Mouse (Mus musculus) layer of hippocampus, adult 18-20 months (tissue): ENCODE measurements around the gene Ndel1. TPM values are rescaled to one million over a fixed set of nuclear protein-coding genes. Genes with fewer than 3 reads are reported as not detected.
"Not testable (repeated sequence)": the region's sequence is repeated elsewhere in the genome, so short reads cannot be mapped to it uniquely, and the experiment has no call there.

Source experiments
- DNase-seq, 2 experiments: peaks; one replicate each; pipeline ENCODE4 v3.0.0; 2022; ENCODE audit warnings: low spot score in 2 of 2
- total RNA-seq, 2 experiments: library from RNA; stranded (reverse); gene quantifications; 2 replicates each; pipeline ENCODE4 v1.2.3; 2021

The Ndel1 gene
- total RNA-seq, 2 experiments from 2014 or later: 95.9 to 98.2 TPM

DNA sequence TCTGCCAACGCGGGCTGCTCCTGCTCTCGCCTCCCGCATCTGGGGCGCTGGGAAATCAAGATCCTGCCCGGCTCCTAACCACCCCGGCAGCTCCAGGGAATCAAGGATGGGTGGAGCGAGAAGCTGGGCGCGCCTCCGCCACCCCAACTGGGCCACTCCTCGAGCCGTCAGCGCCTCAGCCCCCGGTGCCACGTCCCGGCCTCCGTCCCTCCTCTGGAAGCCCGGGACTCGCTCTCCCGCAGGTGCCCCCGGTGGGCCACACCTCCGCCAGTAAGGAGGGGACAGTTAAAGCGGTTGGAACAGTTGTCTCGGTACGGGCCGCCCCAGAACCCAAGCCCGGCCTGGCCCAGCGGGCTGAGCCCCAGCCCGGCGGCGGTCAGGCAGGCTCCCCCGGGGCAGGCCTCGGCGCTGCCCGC is 19.2 kb downstream of the Ndel1 start:
- peak in 1 of 2 experiments; percentile 68 for DNase-seq

DNA sequence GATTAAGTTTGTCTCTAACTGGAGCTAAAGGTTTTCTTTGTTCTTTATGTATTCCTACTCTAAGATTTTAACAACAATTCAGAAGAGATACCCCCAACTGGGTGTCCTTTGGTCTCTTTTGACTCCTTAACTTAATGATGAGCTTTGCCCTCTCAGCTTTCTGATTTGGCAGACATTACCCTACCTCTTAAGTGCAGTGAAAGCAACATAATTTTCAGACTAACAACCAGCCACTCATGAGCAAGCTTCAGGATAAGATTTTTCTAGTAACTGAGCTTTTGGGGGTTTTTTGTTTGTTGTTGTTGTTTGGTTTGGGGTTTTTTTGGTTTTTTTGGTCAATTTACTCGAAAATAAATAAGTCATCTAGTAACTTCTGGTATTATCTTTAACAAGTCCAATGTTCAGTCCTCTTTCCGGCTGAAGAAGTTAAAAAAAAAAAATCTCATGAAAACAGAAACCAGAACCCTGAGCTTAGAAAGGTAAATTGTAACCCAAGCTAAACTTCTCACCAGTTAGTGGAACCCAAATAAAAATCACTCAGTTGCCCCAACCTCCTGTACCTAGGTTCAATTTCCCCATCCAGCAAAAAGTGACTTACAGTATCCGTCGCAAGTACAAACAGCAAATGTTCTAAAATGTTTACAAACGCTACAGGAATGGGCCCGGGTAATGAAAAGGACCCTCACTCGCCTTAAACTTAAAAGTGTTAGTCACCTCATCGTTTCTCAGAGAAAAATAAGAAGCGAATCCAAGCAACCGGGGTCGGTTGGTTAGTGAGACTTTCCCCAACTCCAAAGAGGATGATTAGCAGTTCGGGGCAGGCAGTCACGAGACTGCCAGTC is 19.8 kb downstream of the Ndel1 start:
- no peak for DNase-seq

DNA sequence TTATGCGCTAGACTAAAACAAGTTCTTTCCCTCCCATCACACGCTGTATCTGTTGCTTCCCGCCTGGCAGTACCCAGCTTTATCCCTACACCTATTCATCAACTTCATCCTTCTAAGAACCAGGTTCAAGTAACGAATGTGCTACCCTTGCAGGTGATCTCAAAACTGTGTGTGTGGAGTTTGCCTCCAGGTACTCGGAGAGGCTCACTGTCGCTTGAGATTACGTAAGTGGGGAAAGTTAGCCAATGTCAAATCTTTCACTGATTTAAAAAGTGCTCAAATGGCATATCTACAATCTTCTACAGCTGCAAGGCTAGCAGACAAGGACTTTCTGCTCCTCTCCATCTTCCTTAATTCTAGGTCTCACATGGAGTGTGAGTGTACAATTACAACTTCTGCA is 20.8 kb downstream of the Ndel1 start:
- DNase-seq: no peak

DNA sequence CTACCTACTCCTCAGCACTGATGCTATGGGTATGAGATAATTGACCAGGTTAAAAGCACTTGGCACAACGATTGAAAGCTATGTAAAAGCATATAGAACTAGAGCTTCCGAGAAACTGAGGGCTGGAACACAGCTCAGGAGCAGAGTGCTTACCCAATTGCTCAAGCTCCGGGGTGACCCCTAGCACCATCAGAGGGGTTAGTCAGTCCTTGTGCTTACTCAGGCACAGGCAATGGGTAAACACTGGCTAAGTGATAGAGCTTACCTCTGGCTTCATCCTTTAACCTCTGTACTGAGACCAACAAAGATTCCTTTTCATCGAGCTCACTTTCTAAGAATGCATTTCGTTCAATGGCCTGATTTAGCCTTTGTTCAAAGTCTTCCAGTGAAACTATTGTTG is 32.1 kb downstream of the Ndel1 start:
- no peak for DNase-seq

DNA sequence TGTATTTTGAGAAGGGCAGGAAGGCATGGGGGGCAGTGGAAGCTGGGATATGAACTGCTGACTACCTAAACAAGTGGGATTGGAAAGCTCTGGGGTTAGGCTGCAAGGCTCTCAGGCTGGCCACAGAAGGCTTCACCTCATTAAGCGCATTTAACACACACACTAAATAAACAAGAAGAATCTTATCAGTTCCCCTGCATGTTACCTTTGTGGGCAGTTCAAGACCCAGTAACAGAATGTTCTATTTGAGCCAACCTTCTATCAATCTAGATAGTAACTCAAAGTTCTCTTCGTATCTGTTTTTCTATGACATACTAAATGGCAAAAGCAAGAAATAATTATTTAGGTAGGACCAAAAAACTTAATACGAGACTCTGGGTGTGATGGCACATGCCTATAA is 36.6 kb downstream of the Ndel1 start:
- DNase-seq: no peak

DNA sequence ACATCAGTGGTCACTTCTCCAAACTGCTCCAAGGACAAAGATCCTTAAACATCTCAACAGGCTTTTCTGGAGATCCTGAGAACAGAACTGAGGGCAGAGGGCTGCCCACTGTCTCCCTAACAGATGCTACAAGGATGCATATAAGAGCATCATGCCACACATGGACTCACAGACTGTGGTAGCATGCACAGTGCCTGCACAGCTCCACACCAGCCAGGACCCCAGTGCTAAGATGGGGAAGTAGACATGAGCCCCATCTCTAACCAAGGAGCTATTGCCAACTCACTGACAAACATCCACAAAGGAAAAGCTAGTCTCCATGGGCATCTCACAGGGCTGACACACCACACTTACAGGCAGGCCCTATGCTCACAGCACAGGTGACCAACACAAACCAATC is 38.1 kb downstream of the Ndel1 start:
- no peak for DNase-seq

DNA sequence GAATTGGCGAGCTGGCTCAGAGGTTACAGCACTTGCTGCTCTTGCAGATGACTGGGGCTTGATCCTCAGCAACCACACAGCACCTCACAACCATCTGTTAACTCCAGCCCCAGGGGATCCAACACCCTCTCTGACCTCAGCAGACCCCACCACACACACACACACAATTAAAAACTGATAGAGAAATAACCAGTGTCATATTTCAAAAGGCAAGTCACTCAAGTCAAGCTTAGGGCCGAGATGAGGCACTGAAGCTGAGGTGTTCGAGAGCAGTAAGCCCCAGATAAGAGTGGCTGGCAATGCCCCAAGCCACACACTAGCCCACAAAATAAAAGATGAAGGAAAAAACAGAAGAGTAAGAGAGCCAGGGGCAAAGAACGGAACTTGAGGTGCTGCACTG is 38.9 kb downstream of the Ndel1 start:
- no peak for DNase-seq

DNA sequence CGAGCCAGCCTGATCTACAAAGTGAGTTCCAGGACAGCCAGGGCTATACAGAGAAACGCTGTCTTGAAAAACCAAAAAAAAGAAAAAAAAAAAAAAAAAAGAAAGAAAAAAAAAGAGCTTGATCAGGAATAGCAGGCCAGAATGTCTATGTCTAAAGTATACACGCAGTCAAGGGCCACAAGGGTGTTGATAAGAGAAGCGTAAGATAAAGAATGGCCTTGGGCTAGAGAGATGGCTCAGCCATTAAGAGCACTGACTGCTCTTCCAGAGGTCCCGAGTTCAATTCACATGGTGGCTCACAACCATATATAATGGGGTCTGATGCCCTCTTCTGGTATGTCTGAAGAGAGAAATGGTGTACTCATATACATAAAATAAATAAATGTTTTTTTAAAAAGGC is 40.1 kb downstream of the Ndel1 start:
- DNase-seq: not testable (repeated sequence)

DNA sequence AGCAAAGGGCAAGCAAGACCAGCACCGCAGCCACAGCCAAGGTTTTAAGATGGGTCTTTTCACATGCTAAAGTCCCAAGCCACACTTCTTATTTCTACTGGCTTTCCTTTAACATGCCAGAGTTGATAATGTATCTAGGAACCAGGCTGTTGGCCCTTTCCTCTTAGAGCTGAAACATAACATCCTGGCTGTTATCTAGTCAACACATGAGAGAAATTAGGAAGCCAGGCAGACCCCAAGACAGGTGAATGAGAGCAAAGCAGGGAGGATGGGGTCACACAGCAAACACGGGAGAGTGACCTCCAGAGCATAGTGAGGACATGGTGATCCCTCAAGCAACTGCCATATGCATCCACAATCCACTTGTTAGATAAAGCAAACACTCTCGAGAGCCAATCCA is 44.9 kb downstream of the Ndel1 start:
- DNase-seq: no peak

DNA sequence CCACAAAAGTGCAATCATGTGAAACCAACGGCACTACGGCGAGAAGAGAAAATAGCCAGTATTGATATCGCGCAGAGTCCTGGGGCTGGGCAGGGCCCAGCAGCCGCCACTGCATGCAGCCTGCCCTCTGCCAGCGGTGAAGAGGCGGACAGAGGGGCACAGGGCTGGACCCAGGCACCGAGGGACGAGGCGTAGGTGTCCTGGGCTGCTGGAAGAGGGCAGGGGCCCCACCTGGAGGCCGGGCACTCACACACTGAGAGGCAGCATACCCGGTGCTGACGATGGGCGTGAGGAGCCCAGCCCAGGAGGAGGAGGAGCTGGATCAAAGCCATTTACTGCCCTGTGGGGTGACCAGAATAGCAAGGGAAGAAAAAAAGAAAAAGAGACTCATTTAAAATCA is 49.3 kb downstream of the Ndel1 start:
- DNase-seq: no peak

DNA sequence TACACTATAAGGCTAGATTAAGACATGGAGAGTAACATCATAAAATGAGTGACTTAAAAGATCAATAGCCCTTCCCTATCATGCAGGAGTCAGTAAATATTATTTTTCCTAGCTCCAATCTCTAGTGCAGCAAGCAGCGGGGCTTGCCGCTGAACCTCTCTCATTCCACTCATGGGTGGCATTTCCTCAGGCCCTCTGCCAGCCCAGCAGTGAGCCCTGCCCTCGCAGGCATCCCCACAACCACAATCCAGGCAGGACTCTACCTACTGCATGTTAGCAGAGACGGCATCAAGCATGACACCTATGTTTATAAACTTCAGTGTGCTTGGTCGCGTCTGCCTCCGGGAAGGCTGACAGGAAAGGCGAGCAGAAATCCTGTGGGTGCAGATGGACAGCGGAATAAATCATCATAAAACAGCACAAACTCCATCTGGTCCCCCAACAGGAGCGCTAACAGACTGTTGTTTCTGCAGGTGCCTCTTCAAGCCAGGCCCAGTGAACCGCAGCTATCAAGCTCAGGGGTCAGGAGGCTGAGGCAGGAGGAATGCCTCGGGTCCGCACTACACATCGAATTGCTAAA is 52.3 kb downstream of the Ndel1 start:
- DNase-seq: no peak

DNA sequence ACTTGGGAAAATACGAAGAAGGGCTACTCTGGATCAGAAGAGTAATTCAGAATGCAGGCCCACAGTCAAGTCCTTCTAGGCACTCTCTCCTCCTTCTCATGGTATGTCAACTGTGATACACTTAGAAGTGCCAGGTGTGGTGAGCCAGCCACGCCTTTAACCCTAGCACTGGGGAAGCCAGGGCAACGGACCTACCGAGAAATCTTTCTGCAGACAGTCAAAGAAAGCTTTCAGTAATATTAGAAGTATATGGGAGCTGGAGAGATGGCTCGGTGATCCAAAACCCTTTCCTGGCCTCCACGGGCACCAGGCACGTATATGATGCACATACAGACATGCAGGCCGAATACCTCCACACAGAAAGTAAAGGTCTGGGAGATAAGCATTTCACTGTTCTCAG is 53.2 kb downstream of the Ndel1 start:
- DNase-seq: no peak

DNA sequence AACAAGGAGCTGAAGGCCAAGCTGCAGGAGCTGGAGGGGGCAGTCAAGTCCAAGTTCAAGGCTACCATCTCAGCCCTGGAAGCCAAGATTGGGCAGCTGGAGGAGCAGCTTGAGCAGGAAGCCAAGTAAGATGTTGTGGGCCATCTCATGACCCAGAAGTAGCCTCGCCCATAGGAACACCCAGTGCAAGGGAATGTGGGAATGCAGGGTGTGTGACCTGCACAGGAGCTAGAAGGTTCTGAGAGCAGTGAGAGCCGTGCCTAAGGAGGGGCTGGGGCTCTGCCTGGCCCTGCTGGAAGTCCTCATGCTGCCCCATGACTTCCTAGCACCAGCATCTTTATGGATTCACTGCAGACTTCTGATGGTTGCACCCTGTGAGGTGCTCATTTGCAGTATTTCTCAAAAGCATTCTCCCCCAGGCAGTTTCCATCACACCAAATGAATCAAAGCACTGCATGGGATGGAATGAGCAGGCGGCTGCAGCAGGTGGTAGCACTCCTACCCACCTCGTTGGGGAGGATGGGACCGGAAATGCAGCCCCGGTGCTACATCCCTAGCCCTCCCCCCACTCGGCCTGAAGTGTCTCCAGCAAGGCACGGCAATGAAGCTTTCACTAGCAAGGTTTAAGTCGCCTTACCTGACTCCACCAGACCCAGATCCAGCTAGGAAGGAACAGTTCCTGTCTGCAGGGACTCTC is 59.6 kb downstream of the Ndel1 start:
- peak; percentile 26 to 51 for DNase-seq

DNA sequence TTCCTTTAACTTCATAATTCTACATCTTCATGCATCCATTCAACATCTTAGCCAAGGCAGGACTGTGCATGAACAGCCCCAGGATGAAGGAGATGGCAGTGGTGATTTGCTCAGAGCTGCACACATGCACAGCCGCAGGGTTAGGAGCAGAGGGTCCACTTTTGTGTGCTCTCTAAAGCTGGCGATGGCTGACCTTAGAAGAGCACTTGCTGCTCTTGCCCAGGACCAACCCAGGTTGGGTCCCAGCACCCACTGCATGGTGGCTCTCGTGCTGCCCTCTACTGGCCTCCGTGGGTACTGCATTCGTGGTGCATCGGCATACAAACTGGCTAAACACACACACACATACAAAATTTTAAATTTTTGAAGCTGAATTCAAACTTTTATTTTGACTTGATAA is 63.9 kb downstream of the Ndel1 start:
- peak; percentile 34 to 68 for DNase-seq

DNA sequence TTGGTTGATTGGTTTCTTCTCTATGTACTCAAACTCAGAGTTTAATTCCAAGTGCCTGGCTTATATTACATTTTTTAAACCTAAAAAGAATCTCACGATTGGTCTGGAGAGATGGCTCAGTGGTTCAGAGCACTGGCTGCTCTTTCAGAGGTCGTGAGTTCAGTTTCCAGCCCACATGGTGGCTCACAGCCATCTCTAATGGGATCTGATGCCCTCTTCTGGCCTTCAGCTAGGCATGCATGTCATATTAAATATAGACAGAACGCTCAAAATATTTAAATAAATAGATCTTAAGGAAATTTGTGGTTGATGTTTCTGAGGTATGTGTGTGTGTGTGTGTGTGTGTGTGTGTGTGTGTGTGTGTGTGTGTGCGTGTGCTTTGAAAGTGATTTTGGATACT is 66.5 kb downstream of the Ndel1 start:
- DNase-seq: no peak

DNA sequence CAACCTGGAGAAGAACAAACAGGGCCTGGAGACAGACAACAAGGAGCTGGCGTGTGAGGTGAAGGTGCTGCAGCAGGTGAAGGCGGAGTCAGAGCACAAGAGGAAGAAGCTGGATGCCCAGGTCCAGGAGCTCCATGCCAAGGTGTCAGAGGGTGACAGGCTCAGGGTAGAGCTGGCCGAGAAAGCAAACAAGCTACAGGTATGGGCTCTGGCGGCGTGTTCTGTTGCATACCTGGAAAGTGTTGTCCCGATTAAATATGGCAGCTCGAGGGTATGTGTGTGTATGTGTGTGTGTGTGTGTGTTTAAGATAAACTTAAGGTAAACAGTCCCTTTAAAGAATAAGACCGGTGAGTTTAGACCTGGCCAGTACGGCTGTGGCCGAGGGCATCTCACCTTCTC is 73.4 kb downstream of the Ndel1 start:
- DNase-seq: no peak

DNA sequence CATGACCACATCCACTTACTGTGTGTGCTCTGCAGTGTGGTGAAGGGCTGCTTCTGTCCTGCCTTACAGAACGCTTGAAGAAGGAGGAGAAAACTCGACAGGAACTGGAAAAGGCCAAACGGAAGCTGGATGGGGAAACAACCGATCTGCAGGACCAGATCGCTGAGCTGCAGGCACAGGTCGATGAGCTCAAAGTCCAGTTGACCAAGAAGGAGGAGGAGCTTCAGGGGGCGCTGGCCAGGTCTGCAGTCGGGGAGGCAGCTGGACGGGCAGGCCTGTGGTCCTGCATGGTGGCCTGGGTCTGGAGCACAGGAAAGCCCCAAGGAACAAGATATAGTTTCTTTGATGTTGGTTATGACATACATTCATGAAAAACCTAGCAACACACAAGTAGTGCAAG is 79.9 kb downstream of the Ndel1 start:
- no peak for DNase-seq

DNA sequence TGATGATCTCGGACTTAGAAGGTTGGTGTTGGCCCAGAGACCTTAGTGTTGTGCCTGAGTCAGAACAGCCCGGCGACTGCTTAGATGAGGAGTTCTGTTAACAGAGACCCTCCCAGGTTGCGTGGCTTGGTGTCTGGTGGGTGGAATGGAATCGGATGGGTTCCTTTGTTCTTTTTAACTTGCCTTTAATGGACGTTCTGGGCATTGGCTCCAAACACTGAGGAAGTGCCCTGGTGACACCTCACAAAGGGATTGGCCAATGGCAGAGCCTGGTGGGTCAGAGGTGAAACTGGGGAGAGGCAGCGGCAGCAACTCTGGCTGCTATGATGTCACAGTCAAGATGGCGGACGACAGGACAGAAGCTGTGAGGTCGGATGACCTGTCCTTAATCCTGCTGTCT is 80.9 kb downstream of the Ndel1 start:
- DNase-seq: no peak

DNA sequence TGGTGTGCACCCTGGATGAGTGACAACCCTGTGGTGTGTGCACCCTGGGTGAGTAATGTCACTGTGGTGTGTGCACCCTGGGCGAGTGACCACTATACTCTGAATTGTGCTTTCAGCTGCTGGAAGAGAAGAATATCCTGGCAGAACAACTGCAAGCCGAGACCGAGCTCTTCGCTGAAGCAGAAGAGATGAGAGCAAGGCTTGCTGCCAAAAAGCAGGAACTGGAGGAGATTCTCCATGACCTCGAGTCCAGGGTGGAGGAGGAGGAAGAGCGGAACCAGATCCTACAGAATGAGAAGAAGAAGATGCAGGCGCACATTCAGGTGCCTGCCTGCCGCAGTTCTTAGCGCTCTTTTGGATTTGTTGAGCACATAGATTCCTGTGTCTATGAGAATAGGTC is 84.4 kb downstream of the Ndel1 start:
- no peak for DNase-seq

DNA sequence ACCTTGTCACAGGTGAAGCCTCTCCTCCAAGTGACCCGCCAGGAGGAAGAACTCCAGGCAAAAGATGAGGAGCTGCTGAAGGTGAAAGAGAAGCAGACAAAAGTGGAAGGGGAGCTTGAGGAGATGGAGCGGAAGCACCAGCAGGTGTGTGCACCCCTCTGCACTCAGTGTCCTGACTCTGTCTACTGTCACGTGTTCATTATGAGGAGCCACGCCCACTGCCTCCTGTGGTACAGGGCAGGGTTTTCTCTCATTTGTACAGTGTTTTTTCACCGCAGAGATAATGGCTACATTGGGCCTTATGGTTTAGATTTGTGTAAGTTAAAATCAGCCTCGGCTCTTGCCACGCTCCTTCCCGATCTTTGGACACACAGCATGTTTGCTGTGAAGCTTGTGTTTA is 85.8 kb downstream of the Ndel1 start:
- no peak for DNase-seq

DNA sequence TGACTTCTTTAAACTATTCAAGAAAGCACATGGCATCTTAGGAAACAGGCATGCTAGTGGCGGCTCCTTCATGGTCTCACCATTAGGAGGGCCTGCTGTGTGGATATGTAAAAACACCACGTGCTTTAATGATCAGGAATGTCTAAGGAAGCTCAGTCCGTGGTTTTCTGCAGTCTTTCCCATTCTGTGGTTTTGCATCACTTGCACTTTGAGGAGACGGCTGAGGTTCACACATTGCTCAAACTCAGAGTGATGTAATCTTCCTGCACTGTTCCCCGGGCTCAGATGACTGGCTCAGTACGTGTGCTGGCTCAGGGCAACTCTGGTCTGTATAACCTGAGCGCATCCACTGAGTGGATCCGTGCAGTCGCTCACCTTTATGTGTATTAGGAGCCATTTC is 89.3 kb downstream of the Ndel1 start:
- DNase-seq: no peak

DNA sequence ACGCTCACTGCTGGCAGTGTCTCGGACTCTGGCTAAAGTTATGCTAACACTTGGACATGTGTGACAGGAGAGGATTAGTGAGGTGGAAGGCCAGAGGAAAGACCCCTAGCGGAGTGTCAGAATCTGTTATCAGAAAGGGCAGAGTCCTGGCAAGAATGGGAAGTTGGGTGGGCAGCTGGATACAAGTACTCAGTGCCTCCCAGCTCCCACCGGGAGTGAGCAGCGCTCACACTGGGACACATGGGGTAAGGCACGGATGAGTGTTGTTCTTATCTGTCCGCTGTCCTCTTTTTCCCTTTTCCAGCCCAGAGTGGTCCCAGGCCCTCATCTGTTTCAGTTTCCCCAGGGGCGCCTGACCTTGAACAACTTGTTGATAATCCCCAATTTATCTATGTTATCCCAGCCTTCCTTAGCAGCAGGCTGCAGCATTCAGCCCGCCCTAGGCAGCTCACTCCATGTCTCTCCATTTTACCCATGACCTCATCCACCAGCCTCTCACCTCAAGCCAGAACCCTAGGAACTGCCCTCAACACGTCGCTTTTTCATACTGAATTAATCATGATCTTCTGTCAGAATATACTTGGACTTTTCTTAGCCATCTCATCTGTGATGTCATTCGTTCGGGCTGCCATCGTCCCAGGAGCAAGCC is 91.1 kb downstream of the Ndel1 start:
- DNase-seq: no peak
